Mouse (Mus musculus) ES-CJ7 (cell line): ENCODE results near the gene Gm9603.
"Not testable (repeated sequence)": the region's sequence is repeated elsewhere in the genome, so short reads cannot be mapped to it uniquely, and the experiment has no call there.

Experiments used
- DNase-seq: peaks from one replicate; pipeline ENCODE4 v3.0.0; 2011; ENCODE audit warnings: low read depth, low spot score

Gm9603 gene

DNA sequence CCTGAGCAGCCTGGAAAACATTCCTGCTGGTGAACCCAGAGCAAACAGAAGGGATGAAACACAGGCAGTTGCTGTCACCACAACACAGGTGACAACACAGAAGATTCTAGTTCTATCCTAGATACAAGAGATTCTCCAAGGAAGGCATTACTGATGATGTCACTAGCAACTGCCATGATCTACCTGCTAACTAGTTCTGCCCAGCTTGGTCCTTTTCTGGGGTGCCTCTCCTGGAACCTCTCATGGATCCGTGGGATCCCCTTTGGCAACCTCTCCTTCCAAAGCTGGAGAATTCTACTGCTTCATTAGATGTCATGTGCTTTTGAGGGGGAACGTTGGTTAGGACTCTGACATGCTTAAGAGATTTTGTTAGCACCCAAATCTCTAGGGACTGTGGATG lies at the start of gene Gm9603:
TSS of gene Gm9603 (minus strand) at position 101 of the 400 bp plus-strand sequence.
- DNase-seq, result not testable (repeated sequence)

DNA sequence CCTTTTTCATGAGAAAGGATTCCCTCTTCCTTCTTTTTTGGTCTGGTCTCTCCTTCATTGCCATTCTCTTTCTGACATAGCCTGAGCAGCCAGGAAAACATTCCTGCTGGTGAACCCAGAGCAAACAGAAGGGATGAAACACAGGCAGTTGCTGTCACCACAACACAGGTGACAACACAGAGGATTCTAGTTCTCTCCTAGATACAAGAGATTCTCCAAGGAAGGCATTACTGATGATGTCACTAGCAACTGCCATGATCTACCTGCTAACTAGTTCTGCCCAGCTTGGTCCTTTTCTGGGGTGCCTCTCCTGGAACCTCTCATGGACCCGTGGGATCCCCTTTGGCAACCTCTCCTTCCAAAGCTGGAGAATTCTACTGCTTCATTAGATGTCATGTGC lies 54.3 kb downstream of the Gm9603 start, which contains the start of gene Gm8265:
TSS of gene Gm8265 (minus strand) at position 101 of the 400 bp plus-strand sequence.
- DNase-seq, result not testable (repeated sequence)
